Mouse (Mus musculus) heart, postnatal 4 days (tissue): ENCODE measurements at regions not wholly inside any gene's neighbourhood (a gene's known extent, or its start where the extent isn't known, plus 50 kb on each side); places are given as distances from the start of the nearest gene placed in this dataset.

Source experiments
- DNase-seq: peaks from one replicate; pipeline ENCODE4 v3.0.0; 2021

- no peak for DNase-seq
Observed at GRCm38 (mm10) chr7:68440661-68441150, 167.1 kb downstream of the Fam169b start.

GRCm38 (mm10) chr7:68428946-68429345 is 155.3 kb downstream of the Fam169b start:
- no peak for DNase-seq

GRCm38 (mm10) chr7:68415890-68416289 is 142.3 kb downstream of the Fam169b start:
- peak; percentile 23 for DNase-seq

- no peak for DNase-seq
Observed at GRCm38 (mm10) chr7:68412786-68413185, 139.1 kb downstream of the Fam169b start.
